Mouse (Mus musculus): Measurements from ENCODE around the gene Dock10. TPM values are rescaled to one million over a fixed set of nuclear protein-coding genes. Genes with fewer than 3 reads are reported as not detected.

Gene Dock10
- polyA plus RNA-seq, 1 experiment from 2014 or later, result 3.1 TPM

- Histone ChIP-seq H3K36me3 (ENCODE audit: control insufficient read depth, insufficient read depth, low read length) (no peaks in the 10 kb centered on the region), H3K27ac (ENCODE audit: low read depth, low read length) (no peak overlapping the region), H3K9me3 (ENCODE audit: control insufficient read depth, low read length) (no peaks in the 10 kb centered on the region), H3K4me3 (ENCODE audit: low read depth, low read length) (no peak overlapping the region), H3K4me2 (no peak overlapping the region), H3K27me3 (replicated peaks; ENCODE audit: control insufficient read depth, insufficient read depth, low read length) (no peaks in the 10 kb centered on the region), H3K4me1 (replicated peaks; ENCODE audit: control insufficient read depth, insufficient read depth, low read length) (no peaks in the 10 kb centered on the region), H3K9ac (ENCODE audit: low read depth, low read length) (no peak overlapping the region)
- ATAC-seq (replicated peaks; ENCODE audit: low FRiP score), result no peak
- DNase-seq (ENCODE audit: low spot score), result no peak
- WGBS, result 71% methylated on average over 2 of the region's 2 CpGs
These were observed 139.2 kb downstream of the Dock10 start for GRCm38 (mm10) chr1:80619100-80619499.

DNA sequence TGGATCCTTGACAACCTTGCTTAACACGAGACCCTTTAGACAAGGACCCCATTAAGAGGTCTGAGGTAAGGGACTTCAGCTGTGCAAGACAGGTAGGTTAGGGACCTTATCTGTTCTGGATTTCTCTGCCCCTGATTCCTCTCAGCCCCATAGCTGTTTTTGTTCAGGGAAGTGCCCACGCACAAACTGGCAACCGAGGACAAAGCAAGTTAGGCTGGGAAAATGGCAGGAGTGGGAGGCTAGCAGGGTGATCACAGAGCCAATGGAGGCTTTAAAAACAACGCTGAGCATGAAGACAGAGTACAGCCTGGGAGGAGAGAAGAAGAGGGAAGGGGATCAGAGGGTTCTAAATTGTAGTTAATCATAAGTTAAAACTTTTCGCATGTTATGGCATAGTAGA is 141.7 kb downstream of the Dock10 start:
- no peaks in the 10 kb centered on the region for H3K4me1 ChIP-seq (replicated peaks; ENCODE audit: control insufficient read depth, insufficient read depth, low read length)
- H3K9ac ChIP-seq (ENCODE audit: low read depth, low read length), result no peak overlapping the region
- DNase-seq (ENCODE audit: low spot score), result no peak
- no peak overlapping the region for H3K4me3 ChIP-seq (ENCODE audit: low read depth, low read length)
- H3K9me3 ChIP-seq (ENCODE audit: control insufficient read depth, low read length), result no peaks in the 10 kb centered on the region
- no peak overlapping the region for H3K4me2 ChIP-seq
- no peak overlapping the region for H3K27ac ChIP-seq (ENCODE audit: low read depth, low read length)
- H3K36me3 ChIP-seq (ENCODE audit: control insufficient read depth, insufficient read depth, low read length), result no peaks in the 10 kb centered on the region
- H3K27me3 ChIP-seq (replicated peaks; ENCODE audit: control insufficient read depth, insufficient read depth, low read length), result no peaks in the 10 kb centered on the region
- 79% methylated on average over 5 of the region's 5 CpGs for WGBS
- no peak for ATAC-seq (replicated peaks; ENCODE audit: low FRiP score)

GRCm38 (mm10) chr1:80614750-80615149 is 143.6 kb downstream of the Dock10 start:
- Histone ChIP-seq H3K27me3 (replicated peaks; ENCODE audit: control insufficient read depth, insufficient read depth, low read length) (no peaks in the 10 kb centered on the region), H3K4me1 (replicated peaks; ENCODE audit: control insufficient read depth, insufficient read depth, low read length) (no peaks in the 10 kb centered on the region), H3K9me3 (ENCODE audit: control insufficient read depth, low read length) (no peaks in the 10 kb centered on the region), H3K4me3 (ENCODE audit: low read depth, low read length) (no peak overlapping the region), H3K36me3 (ENCODE audit: control insufficient read depth, insufficient read depth, low read length) (no peaks in the 10 kb centered on the region), H3K9ac (ENCODE audit: low read depth, low read length) (no peak overlapping the region), H3K4me2 (no peak overlapping the region), H3K27ac (ENCODE audit: low read depth, low read length) (no peak overlapping the region)
- 95% methylated on average over 5 of the region's 5 CpGs for WGBS
- no peak for ATAC-seq (replicated peaks; ENCODE audit: low FRiP score)
- no peak for DNase-seq (ENCODE audit: low spot score)

DNA sequence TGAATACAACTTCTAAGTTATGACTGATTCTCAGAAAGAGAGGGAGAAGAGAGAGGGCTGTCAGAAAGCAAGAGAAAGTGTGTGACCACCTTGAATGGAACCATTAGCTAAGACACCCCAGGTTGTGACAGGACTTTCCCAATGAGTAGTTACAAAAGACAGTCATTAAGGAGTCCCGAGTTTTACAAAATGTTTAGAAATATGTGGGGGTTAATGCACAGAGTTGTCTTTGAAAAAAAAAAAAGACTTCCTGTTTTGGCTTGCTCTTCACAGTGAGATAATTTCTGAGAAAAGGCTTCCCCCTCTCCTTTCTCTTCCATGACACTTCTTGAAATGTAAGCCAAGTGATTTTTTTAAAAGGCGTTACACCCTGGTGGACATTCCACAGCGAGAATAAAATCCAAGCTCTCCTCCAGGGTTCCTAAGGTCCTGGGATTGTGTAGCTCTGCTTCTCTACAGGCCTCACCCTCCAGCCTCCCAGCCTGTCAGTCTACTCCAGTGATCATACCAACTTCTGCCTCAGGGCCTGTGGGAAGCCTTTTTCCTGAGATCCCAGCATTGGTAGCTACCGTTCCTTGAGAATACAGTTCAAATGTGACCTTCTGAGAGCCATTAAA is 144.8 kb downstream of the Dock10 start:
- WGBS, result 68% methylated on average over 4 of the region's 4 CpGs

GRCm38 (mm10) chr1:80607546-80607945 is 150.8 kb downstream of the Dock10 start:
- Histone ChIP-seq H3K36me3 (ENCODE audit: control insufficient read depth, insufficient read depth, low read length) (no peaks in the 10 kb centered on the region), H3K9ac (ENCODE audit: low read depth, low read length) (no peak overlapping the region), H3K27ac (ENCODE audit: low read depth, low read length) (no peak overlapping the region), H3K4me3 (ENCODE audit: low read depth, low read length) (no peak overlapping the region), H3K4me2 (no peak overlapping the region), H3K4me1 (replicated peaks; ENCODE audit: control insufficient read depth, insufficient read depth, low read length) (no peaks in the 10 kb centered on the region), H3K9me3 (ENCODE audit: control insufficient read depth, low read length) (no peaks in the 10 kb centered on the region), H3K27me3 (replicated peaks; ENCODE audit: control insufficient read depth, insufficient read depth, low read length) (no peaks in the 10 kb centered on the region)
- 78% methylated on average over 4 of the region's 4 CpGs for WGBS
- ATAC-seq (replicated peaks; ENCODE audit: low FRiP score), result no peak
- no peak for DNase-seq (ENCODE audit: low spot score)

More for the DNA sequence above, 144.8 kb downstream of the Dock10 start:
- H3K27me3 ChIP-seq (replicated peaks; ENCODE audit: control insufficient read depth, insufficient read depth, low read length), result no peaks in the 10 kb centered on the region
- H3K4me3 ChIP-seq (ENCODE audit: low read depth, low read length), result no peak overlapping the region
- DNase-seq (ENCODE audit: low spot score) (no peak), ATAC-seq (replicated peaks; ENCODE audit: low FRiP score) (no peak)
- H3K27ac ChIP-seq (ENCODE audit: low read depth, low read length), result no peak overlapping the region
- no peaks in the 10 kb centered on the region for H3K36me3 ChIP-seq (ENCODE audit: control insufficient read depth, insufficient read depth, low read length)
- no peaks in the 10 kb centered on the region for H3K4me1 ChIP-seq (replicated peaks; ENCODE audit: control insufficient read depth, insufficient read depth, low read length)
- no peak overlapping the region for H3K9ac ChIP-seq (ENCODE audit: low read depth, low read length)
- no peaks in the 10 kb centered on the region for H3K9me3 ChIP-seq (ENCODE audit: control insufficient read depth, low read length)
- no peak overlapping the region for H3K4me2 ChIP-seq

DNA sequence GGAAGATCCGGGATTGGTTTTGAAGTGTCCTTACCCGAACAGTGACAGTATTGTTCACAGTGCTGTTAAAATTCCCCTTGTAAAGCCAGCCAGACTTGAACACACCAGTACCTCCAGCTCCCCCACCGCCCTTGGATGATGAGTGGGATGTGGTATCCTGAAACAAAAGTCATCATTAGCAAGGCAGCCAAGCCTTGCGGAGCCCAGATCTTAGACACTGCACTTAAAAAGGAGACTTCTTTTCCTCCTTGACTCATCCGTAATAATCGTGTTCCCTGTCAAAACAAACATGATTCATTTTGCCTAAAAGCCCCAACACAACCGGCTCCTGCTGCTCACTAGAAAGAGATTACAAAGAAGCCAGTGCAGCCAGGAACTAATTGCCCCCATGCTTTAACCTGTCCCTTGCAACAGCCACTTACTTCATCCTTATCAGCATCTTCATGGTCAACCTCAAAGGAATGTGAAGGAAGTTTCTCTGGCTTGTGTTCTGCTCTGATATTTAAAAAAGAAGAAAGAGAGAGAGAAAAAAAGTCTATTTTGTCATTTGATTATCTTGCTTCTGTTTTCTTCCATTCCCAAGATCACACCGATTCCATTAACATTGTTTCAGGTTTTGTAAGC is 152.1 kb downstream of the Dock10 start:
- no peak overlapping the region for H3K4me3 ChIP-seq (ENCODE audit: low read depth, low read length)
- no peak overlapping the region for H3K4me2 ChIP-seq
- no peaks in the 10 kb centered on the region for H3K27me3 ChIP-seq (replicated peaks; ENCODE audit: control insufficient read depth, insufficient read depth, low read length)
- H3K9ac ChIP-seq (ENCODE audit: low read depth, low read length), result no peak overlapping the region
- no peaks in the 10 kb centered on the region for H3K9me3 ChIP-seq (ENCODE audit: control insufficient read depth, low read length)
- 37% methylated on average over 8 of the region's 8 CpGs for WGBS
- no peak overlapping the region for H3K27ac ChIP-seq (ENCODE audit: low read depth, low read length)
- no peaks in the 10 kb centered on the region for H3K4me1 ChIP-seq (replicated peaks; ENCODE audit: control insufficient read depth, insufficient read depth, low read length)
- no peak for DNase-seq (ENCODE audit: low spot score)
- H3K36me3 ChIP-seq (ENCODE audit: control insufficient read depth, insufficient read depth, low read length), result no peaks in the 10 kb centered on the region
- ATAC-seq (replicated peaks; ENCODE audit: low FRiP score), result no peak

- ATAC-seq (replicated peaks; ENCODE audit: low FRiP score), result no peak
These were observed 154.0 kb downstream of the Dock10 start for GRCm38 (mm10) chr1:80604332-80604731.

GRCm38 (mm10) chr1:80603081-80603480 is 155.2 kb downstream of the Dock10 start:
- WGBS, result 73% methylated on average over 2 of the region's 2 CpGs
- H3K27ac ChIP-seq (ENCODE audit: low read depth, low read length), result no peak overlapping the region
- H3K9ac ChIP-seq (ENCODE audit: low read depth, low read length), result no peak overlapping the region
- no peaks in the 10 kb centered on the region for H3K4me1 ChIP-seq (replicated peaks; ENCODE audit: control insufficient read depth, insufficient read depth, low read length)
- no peak overlapping the region for H3K4me3 ChIP-seq (ENCODE audit: low read depth, low read length)
- no peaks in the 10 kb centered on the region for H3K27me3 ChIP-seq (replicated peaks; ENCODE audit: control insufficient read depth, insufficient read depth, low read length)
- ATAC-seq (replicated peaks; ENCODE audit: low FRiP score), result no peak
- DNase-seq (ENCODE audit: low spot score), result no peak
- H3K9me3 ChIP-seq (ENCODE audit: control insufficient read depth, low read length), result no peaks in the 10 kb centered on the region
- no peaks in the 10 kb centered on the region for H3K36me3 ChIP-seq (ENCODE audit: control insufficient read depth, insufficient read depth, low read length)
- H3K4me2 ChIP-seq, result no peak overlapping the region

More at GRCm38 (mm10) chr1:80604332-80604731, 154.0 kb downstream of the Dock10 start:
- 79% methylated on average over 2 of the region's 2 CpGs for WGBS
- Histone ChIP-seq H3K4me1 (replicated peaks; ENCODE audit: control insufficient read depth, insufficient read depth, low read length) (no peaks in the 10 kb centered on the region), H3K36me3 (ENCODE audit: control insufficient read depth, insufficient read depth, low read length) (no peaks in the 10 kb centered on the region), H3K9me3 (ENCODE audit: control insufficient read depth, low read length) (no peaks in the 10 kb centered on the region), H3K4me3 (ENCODE audit: low read depth, low read length) (no peak overlapping the region), H3K27me3 (replicated peaks; ENCODE audit: control insufficient read depth, insufficient read depth, low read length) (no peaks in the 10 kb centered on the region), H3K9ac (ENCODE audit: low read depth, low read length) (no peak overlapping the region), H3K4me2 (no peak overlapping the region), H3K27ac (ENCODE audit: low read depth, low read length) (no peak overlapping the region)
- no peak for DNase-seq (ENCODE audit: low spot score)

DNA sequence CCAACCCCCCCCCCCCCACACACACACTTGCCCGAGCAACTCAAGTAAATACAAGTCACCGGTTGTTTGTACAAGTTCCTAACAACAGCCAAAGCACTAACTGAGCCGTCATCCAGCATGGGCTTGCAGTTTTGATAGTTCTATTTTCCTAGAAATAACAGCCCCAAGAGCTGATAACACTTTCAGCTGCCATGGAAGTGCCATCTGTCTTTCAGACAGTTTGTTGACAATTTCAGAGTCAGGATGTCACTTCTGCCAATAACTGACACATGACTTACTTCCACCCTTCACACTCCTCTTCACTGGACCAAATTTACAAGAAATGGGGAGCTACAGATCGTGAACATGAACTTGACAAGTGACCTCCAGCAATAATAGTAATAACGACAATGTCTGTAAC is 175.0 kb downstream of the Dock10 start:
- DNase-seq (ENCODE audit: low spot score) (no peak), ATAC-seq (replicated peaks; ENCODE audit: low FRiP score) (no peak)
- no peaks in the 10 kb centered on the region for H3K36me3 ChIP-seq (ENCODE audit: control insufficient read depth, insufficient read depth, low read length)

More for the DNA sequence above, 175.0 kb downstream of the Dock10 start:
- no peaks in the 10 kb centered on the region for H3K9me3 ChIP-seq (ENCODE audit: control insufficient read depth, low read length)
- WGBS, result 58% methylated on average over 5 of the region's 5 CpGs
- H3K4me2 ChIP-seq, result no peak overlapping the region
- H3K4me3 ChIP-seq (ENCODE audit: low read depth, low read length), result no peak overlapping the region
- no peaks in the 10 kb centered on the region for H3K27me3 ChIP-seq (replicated peaks; ENCODE audit: control insufficient read depth, insufficient read depth, low read length)
- H3K27ac ChIP-seq (ENCODE audit: low read depth, low read length), result no peak overlapping the region
- H3K4me1 ChIP-seq (replicated peaks; ENCODE audit: control insufficient read depth, insufficient read depth, low read length), result no peaks in the 10 kb centered on the region
- H3K9ac ChIP-seq (ENCODE audit: low read depth, low read length), result no peak overlapping the region

Data from liver, embryonic 11.5 days (tissue).